Mouse (Mus musculus): ENCODE measurements around the gene Fam234b. TPM values are rescaled to one million over a fixed set of nuclear protein-coding genes. Genes with fewer than 3 reads are reported as not detected.

Gene Fam234b
- polyA plus RNA-seq, 1 experiment = 0.95 TPM

DNA sequence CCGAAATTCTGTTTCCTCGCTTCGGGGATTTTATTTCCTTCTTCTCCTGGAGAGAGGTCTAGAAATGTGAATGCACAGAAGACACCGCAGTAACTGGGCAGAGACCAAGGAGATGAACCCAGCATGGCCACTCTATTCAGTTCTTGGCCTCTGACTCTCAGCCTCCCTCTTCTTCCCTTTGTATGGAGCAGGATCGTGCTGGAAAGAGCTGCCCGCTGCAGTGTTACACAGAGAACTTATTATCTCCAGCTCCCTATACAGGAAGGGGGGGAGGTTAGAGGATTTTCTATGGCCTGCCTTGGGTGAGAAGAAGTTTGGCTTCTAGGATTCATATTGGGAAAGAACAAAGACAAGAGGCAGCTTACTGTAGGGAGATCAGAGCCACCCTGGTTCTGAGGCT, 7.7 kb upstream of the Fam234b start:
- no peak overlapping the region for H3K4me3 ChIP-seq (replicated peaks)
- no peaks in the 10 kb centered on the region for H3K36me3 ChIP-seq (ENCODE audit: control insufficient read depth)
- TF ChIP-seq TAL1 (IDR thresholded peaks at IDR 0.05; ENCODE audit: low read length) (no peak), GATA1 (IDR thresholded peaks at IDR 0.05; ENCODE audit: low read length) (no peak)
- H3K4me1 ChIP-seq (ENCODE audit: control insufficient read depth) = peaks cover 40% of the 10 kb centered on the region
- no peaks in the 10 kb centered on the region for H3K27me3 ChIP-seq (ENCODE audit: control insufficient read depth)
- H3K9me3 ChIP-seq (ENCODE audit: control insufficient read depth, low read length) = no peaks in the 10 kb centered on the region

DNA sequence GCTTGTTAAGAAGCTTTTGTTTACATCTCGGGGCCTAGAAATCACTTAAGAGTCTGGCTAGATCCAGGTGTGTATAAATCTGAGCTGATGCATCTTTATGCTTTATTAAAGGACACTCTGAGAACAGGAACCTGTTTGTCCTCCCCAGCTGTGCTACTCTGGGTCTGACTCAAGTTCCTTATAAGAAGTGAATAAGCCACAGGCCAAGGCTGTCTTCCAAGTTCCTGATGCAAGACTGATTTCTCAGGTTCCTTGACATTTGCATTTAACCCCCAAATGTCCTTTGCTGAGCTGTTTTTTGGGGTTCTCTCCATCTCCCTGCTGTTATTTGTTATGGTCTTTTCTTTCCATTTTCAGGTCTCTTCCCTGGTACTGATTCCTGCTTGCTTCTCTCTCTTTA, 5.9 kb upstream of the Fam234b start:
- Histone ChIP-seq H3K4me3 (replicated peaks) (no peak overlapping the region), H3K9me3 (ENCODE audit: control insufficient read depth, low read length) (no peaks in the 10 kb centered on the region), H3K36me3 (ENCODE audit: control insufficient read depth) (no peaks in the 10 kb centered on the region), H3K27me3 (ENCODE audit: control insufficient read depth) (no peaks in the 10 kb centered on the region), H3K4me1 (ENCODE audit: control insufficient read depth) (peaks cover 57% of the 10 kb centered on the region)
- no peak for TF ChIP-seq GATA1 (IDR thresholded peaks at IDR 0.05; ENCODE audit: low read length)
- no peak for TF ChIP-seq TAL1 (IDR thresholded peaks at IDR 0.05; ENCODE audit: low read length)

GRCm38 (mm10) chr6:135192993-135193392, 4.8 kb upstream of the Fam234b start:
- H3K4me3 ChIP-seq (replicated peaks) = no peak overlapping the region
- H3K9me3 ChIP-seq (ENCODE audit: control insufficient read depth, low read length) = no peaks in the 10 kb centered on the region
- TF ChIP-seq GATA1 (IDR thresholded peaks at IDR 0.05; ENCODE audit: low read length) (no peak), TAL1 (IDR thresholded peaks at IDR 0.05; ENCODE audit: low read length) (no peak)
- no peaks in the 10 kb centered on the region for H3K27me3 ChIP-seq (ENCODE audit: control insufficient read depth)
- no peaks in the 10 kb centered on the region for H3K36me3 ChIP-seq (ENCODE audit: control insufficient read depth)
- H3K4me1 ChIP-seq (ENCODE audit: control insufficient read depth) = peaks cover 67% of the 10 kb centered on the region

- TF ChIP-seq GATA1 (IDR thresholded peaks at IDR 0.05; ENCODE audit: low read length) (no peak), TAL1 (IDR thresholded peaks at IDR 0.05; ENCODE audit: low read length) (no peak)
- H3K4me1 ChIP-seq (ENCODE audit: control insufficient read depth) = peaks cover 62% of the 10 kb centered on the region
- no peaks in the 10 kb centered on the region for H3K9me3 ChIP-seq (ENCODE audit: control insufficient read depth, low read length)
- H3K4me3 ChIP-seq (replicated peaks) = no peak overlapping the region
- H3K27me3 ChIP-seq (ENCODE audit: control insufficient read depth) = no peaks in the 10 kb centered on the region
- H3K36me3 ChIP-seq (ENCODE audit: control insufficient read depth) = no peaks in the 10 kb centered on the region
These were observed 4.0 kb upstream of the Fam234b start for GRCm38 (mm10) chr6:135193733-135194132.

- Histone ChIP-seq H3K36me3 (ENCODE audit: control insufficient read depth) (peaks cover 6% of the 10 kb centered on the region), H3K4me1 (ENCODE audit: control insufficient read depth) (peaks cover 66% of the 10 kb centered on the region), H3K4me3 (replicated peaks) (no peak overlapping the region), H3K27me3 (ENCODE audit: control insufficient read depth) (no peaks in the 10 kb centered on the region), H3K9me3 (ENCODE audit: control insufficient read depth, low read length) (no peaks in the 10 kb centered on the region)
- TF ChIP-seq TAL1 (IDR thresholded peaks at IDR 0.05; ENCODE audit: low read length) = no peak
These were observed 2.9 kb upstream of the Fam234b start for GRCm38 (mm10) chr6:135194907-135195306.

GRCm38 (mm10) chr6:135196707-135197106, 1.1 kb upstream of the Fam234b start:
- Histone ChIP-seq H3K4me3 (replicated peaks) (peak overlapping the region; percentile 99), H3K27me3 (ENCODE audit: control insufficient read depth) (no peaks in the 10 kb centered on the region), H3K9me3 (ENCODE audit: control insufficient read depth, low read length) (no peaks in the 10 kb centered on the region), H3K4me1 (ENCODE audit: control insufficient read depth) (peaks cover 74% of the 10 kb centered on the region), H3K36me3 (ENCODE audit: control insufficient read depth) (peaks cover 24% of the 10 kb centered on the region)
- TF ChIP-seq GATA1 (IDR thresholded peaks at IDR 0.05; ENCODE audit: low read length) (peak; percentile 78), TAL1 (IDR thresholded peaks at IDR 0.05; ENCODE audit: low read length) (peak; percentile 89)

DNA sequence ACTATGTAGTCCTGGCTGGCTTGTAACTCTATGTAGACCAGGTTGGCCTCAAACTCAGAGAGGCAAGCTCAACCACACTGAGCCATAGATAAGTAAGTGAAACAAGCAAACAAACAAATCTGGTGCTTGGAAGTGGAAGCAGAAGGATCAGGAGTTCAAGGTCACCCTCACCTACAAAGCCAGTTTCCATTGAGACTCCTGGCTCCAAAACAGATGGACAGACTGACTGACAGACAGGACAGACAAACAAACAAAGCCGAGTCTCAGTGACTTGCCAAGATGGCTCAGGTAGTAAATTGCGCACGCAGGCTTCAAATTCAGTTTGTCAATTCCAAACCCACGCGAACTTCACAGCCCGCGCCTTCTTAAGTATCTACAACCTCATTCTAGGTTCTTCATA, 331 bp upstream of the Fam234b start:
- Histone ChIP-seq H3K9me3 (ENCODE audit: control insufficient read depth, low read length) (no peaks in the 10 kb centered on the region), H3K36me3 (ENCODE audit: control insufficient read depth) (peaks cover 32% of the 10 kb centered on the region), H3K4me3 (replicated peaks) (peak overlapping the region; percentile 99), H3K27me3 (ENCODE audit: control insufficient read depth) (no peaks in the 10 kb centered on the region), H3K4me1 (ENCODE audit: control insufficient read depth) (peaks cover 82% of the 10 kb centered on the region)
- TF ChIP-seq GATA1 (IDR thresholded peaks at IDR 0.05; ENCODE audit: low read length) (no peak), TAL1 (IDR thresholded peaks at IDR 0.05; ENCODE audit: low read length) (no peak)

DNA sequence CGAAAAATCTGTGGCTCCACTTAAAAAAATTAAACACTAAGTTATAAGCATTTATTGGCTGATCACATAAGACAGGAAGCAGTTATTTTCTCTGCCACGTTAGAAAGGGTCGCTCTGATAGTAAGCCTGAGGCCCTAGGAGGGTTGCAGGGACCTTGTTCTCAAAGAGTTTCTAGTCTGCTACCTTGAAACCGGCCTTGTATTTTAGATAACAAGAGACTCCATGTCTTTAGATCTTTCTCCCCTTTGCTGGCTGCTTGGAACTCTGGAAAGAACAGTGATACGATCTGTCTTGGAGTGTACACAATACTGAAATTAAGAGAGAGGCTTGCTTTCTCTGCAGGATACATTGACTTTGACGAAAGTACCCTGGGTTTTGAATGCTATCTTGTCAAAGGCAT, 949 bp downstream of the Fam234b start:
- TF ChIP-seq TAL1 (IDR thresholded peaks at IDR 0.05; ENCODE audit: low read length) = no peak
- no peak for TF ChIP-seq GATA1 (IDR thresholded peaks at IDR 0.05; ENCODE audit: low read length)
- Histone ChIP-seq H3K4me3 (replicated peaks) (peak overlapping the region; percentile 99), H3K27me3 (ENCODE audit: control insufficient read depth) (no peaks in the 10 kb centered on the region), H3K4me1 (ENCODE audit: control insufficient read depth) (peaks cover 84% of the 10 kb centered on the region), H3K36me3 (ENCODE audit: control insufficient read depth) (peaks cover 40% of the 10 kb centered on the region), H3K9me3 (ENCODE audit: control insufficient read depth, low read length) (no peaks in the 10 kb centered on the region)

GRCm38 (mm10) chr6:135200122-135200957, 2.6 kb downstream of the Fam234b start:
- Histone ChIP-seq H3K4me1 (ENCODE audit: control insufficient read depth) (peaks cover 83% of the 10 kb centered on the region), H3K4me3 (replicated peaks) (peak overlapping the region; percentile 99), H3K9me3 (ENCODE audit: control insufficient read depth, low read length) (no peaks in the 10 kb centered on the region), H3K36me3 (ENCODE audit: control insufficient read depth) (peaks cover 46% of the 10 kb centered on the region), H3K27me3 (ENCODE audit: control insufficient read depth) (no peaks in the 10 kb centered on the region)
- TF ChIP-seq TAL1 (IDR thresholded peaks at IDR 0.05; ENCODE audit: low read length) (no peak), GATA1 (IDR thresholded peaks at IDR 0.05; ENCODE audit: low read length) (no peak)
